Comparison of ENCODE assay signal across 8 mouse cellular contexts in the genomic region with DNA sequence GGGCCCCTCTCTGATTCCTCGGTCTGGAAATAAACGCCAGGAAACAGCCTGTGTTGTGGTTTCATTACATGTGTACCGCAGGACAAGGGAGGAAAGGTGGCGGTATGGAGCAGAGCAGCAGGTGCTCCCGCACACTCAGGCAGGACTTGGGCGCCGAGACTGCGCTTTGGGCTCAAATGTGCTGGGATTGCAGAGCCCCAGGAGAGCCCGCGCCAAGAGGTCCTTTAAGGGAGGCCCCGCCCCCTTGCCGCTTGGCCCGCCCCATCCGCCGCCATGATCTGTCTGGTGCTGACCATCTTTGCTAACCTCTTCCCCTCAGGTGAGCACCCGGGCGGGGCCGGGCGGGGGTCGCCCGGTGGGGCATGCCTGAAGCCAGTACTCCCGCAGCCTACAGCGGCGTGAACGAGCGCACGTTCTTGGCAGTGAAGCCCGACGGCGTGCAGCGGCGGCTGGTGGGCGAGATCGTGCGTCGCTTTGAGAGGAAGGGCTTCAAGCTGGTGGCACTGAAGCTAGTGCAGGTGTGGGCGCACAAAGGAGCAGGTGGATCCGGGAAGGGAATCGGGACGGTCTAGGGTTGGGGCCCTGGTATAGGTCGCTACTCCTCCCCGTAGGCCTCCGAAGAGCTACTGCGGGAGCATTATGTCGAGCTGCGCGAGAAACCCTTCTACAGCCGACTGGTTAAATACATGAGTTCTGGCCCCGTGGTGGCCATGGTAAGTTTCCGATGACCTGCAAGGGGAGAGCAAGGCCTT. TPM values are rescaled to one million over a fixed set of nuclear protein-coding genes. Genes with fewer than 3 reads are reported as not detected.
DNase-seq lines count a peak whose midpoint lies in the region; ATAC-seq and TF ChIP-seq lines count a peak whose summit lies in the region.

Gene Nme3, plus strand, starts transcription at position 260 of the 752 bp plus-strand sequence.

- H3K27me3 ChIP-seq in hindbrain, postnatal 0 days (ENCODE audit: insufficient read depth, low read length): no peaks in the 10 kb centered on the region

- peaks cover 43% of the 10 kb centered on the region for H3K36me3 ChIP-seq in hindbrain, postnatal 0 days (ENCODE audit: insufficient read depth, low read length)

- H3K4me3 ChIP-seq in hindbrain, postnatal 0 days (ENCODE audit: low read length): peak within 1 kb of the TSS; percentile 91

- H3K9ac ChIP-seq in hindbrain, postnatal 0 days (replicated peaks; ENCODE audit: low read length): peak within 1 kb of the TSS; percentile 95

- peaks cover 19% of the 10 kb centered on the region for H3K4me1 ChIP-seq in hindbrain, postnatal 0 days (ENCODE audit: insufficient read depth, low read length)

- ATAC-seq in hindbrain, postnatal 0 days: peak; percentile 67
- peak; percentile 59 for ATAC-seq in megakaryocyte progenitor cell, adult 5-6 weeks (replicated peaks; ENCODE audit: poor library complexity)

- TF ChIP-seq CTCF in hindbrain, postnatal 0 days (IDR thresholded peaks at IDR 0.05; ENCODE audit: low read depth): peak; percentile 56

- 1% methylated on average over 50 of the region's 50 CpGs for WGBS in hindbrain, postnatal 0 days

- DNase-seq in adrenal gland, adult 18-20 months (ENCODE audit: low spot score in 2 of 2): peak; percentile 71 to 73
- DNase-seq in cerebellum, postnatal 4 days (ENCODE audit: low spot score in 2 of 2): peak; percentile 53 to 72
- DNase-seq in gastrocnemius, postnatal 10 days: peak; percentile 77
- DNase-seq in hindbrain, postnatal 0 days (ENCODE audit: low spot score): peak; percentile 82
- DNase-seq in left cerebral cortex, postnatal 14 days (ENCODE audit: low spot score in 2 of 2): peak; percentile 75
- DNase-seq in right cerebral cortex, postnatal 14 days: peak; percentile 74
- peak; percentile 63 to 76 for DNase-seq in urinary bladder, postnatal 4 days (ENCODE audit: low spot score in 2 of 2)

- H3K9me3 ChIP-seq in hindbrain, postnatal 0 days (ENCODE audit: low read length): no peaks in the 10 kb centered on the region

- H3K4me2 ChIP-seq in hindbrain, postnatal 0 days (ENCODE audit: low read depth, low read length): peak within 1 kb of the TSS; percentile 99

- intact Hi-C loops in left cerebral cortex, postnatal 14 days (cut with DNase I): no loop called here

- peak within 1 kb of the TSS; percentile 93 for H3K27ac ChIP-seq in hindbrain, postnatal 0 days

RNA-seq across cellular contexts. Expression of gene Nme3, which starts in this region (rescaled TPM):
- 100 to 1,000 TPM in 1 of 2 experiments, 10 to 100 TPM in 1; 50.8 to 100 TPM for total RNA-seq in adrenal gland, adult 18-20 months (2021)
- total RNA-seq in gastrocnemius, postnatal 10 days (2021): 10 to 100 TPM; 13.5 to 14.7 TPM
- total RNA-seq in hindbrain, postnatal 0 days (2014; rRNA removed): 66.1 and 67.0 TPM in 2 replicates
- polyA plus RNA-seq in hindbrain, postnatal 0 days (2015; fragmentation: Nextera tagmentation; extraction: Ambion mirVana): 92.6 and 95.1 TPM in 2 replicates
- total RNA-seq in left cerebral cortex, postnatal 14 days (2021): 10 to 100 TPM; 40.3 to 44.6 TPM
- 21.2 and 32.1 TPM in 2 replicates for total RNA-seq in megakaryocyte progenitor cell, adult 5-6 weeks (2015)
- 17.0 and 26.5 TPM in 2 replicates for total RNA-seq in megakaryocyte progenitor cell, adult 5-6 weeks (2017)

Comparison
In these comparisons a context has a peak if more than half of its experiments do, and no peak if none do; other contexts are left out.
1. Peak in every context shown above with its lines: DNase-seq, ATAC-seq, H3K4me3 ChIP-seq and H3K27ac ChIP-seq.